Mouse (Mus musculus) urinary bladder, postnatal 14 days (tissue): ENCODE data around the gene Synj2.
A peak's percentile ranks its signal among the peaks of the same experiment; 100 is the strongest.

Experiments
- DNase-seq: peaks from one replicate; pipeline ENCODE4 v3.0.0; 2021; ENCODE audit warnings: low spot score

Synj2 gene

DNA sequence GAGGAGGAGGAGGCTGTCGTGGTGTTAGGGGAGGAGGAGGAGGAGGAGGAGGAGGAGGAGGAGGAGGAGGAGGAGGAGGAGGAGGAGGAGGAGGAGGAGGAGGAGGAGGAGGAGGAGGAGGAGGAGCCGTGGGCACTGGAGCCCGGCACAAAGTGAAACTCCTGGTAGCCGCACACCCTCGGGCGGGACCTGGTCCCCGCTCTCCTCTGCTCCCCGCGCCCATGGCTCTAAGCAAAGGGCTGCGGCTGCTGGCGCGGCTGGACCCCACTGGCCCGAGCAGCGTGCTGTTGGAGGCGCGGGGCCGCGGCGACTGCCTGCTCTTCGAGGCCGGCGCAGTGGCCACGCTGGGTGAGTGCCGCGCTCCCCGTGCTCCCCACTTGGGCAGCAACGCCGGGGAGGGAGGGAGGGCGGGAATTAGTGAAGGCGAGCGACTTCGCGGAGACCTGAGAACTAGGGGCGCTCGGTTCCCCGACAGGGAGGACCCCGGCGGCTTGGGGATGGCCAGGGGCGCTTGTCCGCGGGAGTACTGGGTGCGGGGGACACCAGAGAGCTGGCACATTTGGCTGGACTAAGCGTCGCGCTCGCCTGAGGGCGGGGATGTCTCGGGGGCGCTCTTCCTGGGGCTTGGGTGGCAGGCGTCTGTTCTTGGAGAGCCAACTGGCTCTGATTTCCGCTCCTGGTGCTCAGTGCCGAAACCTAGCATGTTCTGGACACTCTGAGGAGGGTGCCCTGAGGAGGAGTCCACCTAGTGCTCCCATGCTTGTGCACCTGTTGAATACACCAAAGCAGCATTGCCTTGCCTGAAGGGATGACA, at the start of gene Synj2:
Gene Synj2 (plus strand): TSS at position 51 of the 814 bp plus-strand sequence.
- peak; percentile 73 for DNase-seq

DNA sequence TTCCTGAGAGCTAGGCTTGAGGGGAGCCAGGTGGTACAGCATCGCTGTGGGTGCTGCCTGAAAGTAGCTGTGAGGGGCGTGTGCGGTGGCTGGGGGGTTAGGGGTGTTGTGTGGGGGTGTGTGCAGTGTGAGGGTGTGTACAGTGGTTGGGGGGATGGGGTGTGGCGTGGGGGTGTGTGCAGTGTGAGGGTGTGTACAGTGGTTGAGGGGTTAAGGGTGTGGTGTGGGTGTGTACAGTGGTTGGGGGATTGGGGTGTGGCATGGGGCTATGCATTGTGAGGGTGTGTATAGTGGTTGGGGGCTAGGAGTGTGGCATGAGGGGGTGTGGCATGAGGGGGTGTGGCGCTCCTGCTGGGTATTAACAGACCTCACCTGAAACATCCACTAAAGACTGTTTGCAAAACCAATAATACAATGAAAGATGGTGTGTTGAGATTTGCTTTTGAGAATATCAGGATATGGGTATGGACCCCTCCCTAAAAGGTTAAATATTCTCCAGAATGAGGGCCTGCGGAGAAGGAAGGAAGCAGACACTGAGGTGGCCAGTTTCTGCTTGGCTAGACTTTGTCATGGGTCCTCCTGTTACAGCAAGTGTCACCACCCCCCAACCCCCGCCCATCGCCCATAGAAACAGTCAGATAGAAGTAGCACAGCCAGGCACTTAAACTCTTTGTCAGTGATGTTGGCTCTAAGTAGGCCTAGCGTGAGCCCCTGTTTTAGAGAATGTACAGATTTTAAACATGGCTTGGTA, 49.0 kb upstream of the Synj2 start:
- no peak for DNase-seq

- DNase-seq = peak; percentile 65
Observed at GRCm38 (mm10) chr17:5893092-5893491, 48.0 kb upstream of the Synj2 start.

- no peak for DNase-seq
Observed at GRCm38 (mm10) chr17:5893574-5894148, 47.4 kb upstream of the Synj2 start.

- DNase-seq = no peak
Observed at GRCm38 (mm10) chr17:5896066-5896465, 45.0 kb upstream of the Synj2 start.

DNA sequence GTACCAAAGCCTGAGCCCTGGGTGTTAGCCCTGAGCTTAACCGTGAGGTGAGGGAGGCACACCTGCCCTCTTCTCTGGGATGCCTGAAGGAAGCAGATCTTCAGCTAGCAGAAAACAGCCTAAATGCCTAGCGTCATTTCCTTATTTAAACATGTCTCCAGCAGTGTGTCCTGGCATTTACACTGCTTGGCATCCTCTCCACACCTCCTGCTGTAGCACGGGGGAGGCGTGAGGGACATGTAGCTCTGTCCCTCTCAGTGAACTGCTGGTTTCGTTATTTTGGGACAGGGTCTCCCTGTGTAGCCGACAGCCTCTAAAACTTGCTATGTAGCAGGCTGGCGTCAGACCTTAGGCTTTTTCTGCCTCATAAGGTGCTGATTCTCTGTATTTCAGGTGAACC, 44.5 kb upstream of the Synj2 start:
- DNase-seq = no peak

DNA sequence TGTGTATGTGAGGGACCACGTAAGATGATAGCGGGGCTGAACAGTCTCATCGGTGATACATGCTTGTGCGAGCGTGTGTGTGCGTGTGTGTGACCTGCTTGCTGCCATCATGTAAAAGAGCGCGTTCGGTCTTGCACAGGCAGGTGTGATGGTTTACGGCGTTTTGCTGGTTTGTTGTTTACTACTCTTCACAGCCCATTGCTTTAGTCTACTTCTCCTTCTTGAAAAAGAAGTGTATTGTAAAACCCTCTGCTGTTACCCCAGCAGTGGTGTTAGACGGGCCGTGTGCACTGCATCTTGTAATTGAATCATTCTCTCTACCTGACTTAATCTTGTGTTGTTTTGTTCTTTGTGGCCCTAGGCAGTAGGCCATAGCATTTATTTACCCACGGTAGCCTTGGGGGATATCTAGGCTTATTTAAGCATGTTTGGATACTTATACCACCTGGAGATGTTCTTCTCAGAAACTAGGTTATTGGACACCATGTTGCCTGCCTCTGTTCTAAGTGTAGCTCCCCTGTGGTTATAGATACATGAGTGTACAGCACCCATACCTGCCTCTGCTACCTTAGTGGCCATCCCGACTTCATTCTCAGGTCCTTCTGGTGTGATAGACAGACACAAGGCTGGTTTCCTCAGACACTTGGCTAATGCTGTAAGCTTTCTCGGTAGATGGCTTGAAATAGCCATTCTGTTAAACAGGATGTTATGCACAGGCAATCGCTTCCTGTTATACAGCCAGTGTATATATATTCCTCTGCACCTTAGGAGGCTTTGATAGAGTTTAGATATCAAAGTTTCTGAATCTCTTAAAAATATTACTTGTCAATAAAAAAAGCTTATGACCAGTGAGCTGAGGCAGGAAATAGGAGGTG, 43.5 kb upstream of the Synj2 start:
- DNase-seq = no peak

- DNase-seq = no peak
Observed at GRCm38 (mm10) chr17:5899251-5899650, 41.8 kb upstream of the Synj2 start.

- DNase-seq = no peak
Observed at GRCm38 (mm10) chr17:5901381-5901780, 39.7 kb upstream of the Synj2 start.

GRCm38 (mm10) chr17:5903630-5904301, 37.3 kb upstream of the Synj2 start:
- peak; percentile 56 for DNase-seq

DNA sequence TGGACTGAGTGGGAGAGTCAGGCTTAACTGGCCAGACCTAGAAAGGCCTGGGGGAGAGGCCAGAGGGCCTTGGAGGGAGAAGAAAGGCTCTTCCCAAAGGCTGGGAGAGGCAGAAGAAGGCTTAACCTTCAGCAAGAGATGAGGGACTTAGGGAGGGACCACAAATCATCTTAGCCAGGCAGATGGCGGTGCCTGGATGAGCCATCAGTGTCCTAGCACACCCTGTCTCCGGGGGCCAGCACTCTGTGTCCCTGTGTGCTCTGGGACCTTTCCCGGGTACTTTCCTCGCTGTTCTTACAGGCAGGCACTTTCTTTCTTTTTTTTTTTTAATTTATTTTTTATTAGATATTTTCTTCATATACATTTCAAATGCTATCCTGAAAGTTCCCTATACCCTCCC, 31.4 kb upstream of the Synj2 start:
- DNase-seq = no peak

GRCm38 (mm10) chr17:5911591-5911990, 29.5 kb upstream of the Synj2 start:
- DNase-seq = no peak

- DNase-seq = no peak
Observed at GRCm38 (mm10) chr17:5912797-5913196, 28.3 kb upstream of the Synj2 start.

GRCm38 (mm10) chr17:5914217-5914616, 26.9 kb upstream of the Synj2 start:
- peak; percentile 35 for DNase-seq

DNA sequence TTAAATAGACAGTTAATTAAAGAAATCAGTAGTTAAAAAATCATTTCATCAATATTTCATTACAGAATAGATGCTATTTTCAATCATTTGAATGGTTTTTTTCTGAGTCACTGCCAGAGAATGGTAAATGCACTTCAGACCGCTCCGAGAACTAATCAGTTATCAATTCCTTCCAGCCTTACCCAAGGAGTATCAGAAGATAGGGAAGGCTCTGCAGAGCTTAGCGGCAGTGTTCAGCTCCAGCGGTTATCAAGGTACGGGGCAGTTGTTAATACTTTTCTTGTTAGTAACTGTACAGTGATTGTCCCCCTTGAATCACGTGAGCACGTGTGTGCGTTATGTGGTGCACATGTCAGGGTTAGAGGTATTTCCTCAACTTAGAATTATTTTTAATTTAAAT, 19.1 kb upstream of the Synj2 start:
- DNase-seq = no peak

- DNase-seq = no peak
Observed at GRCm38 (mm10) chr17:5923281-5923680, 17.8 kb upstream of the Synj2 start.

DNA sequence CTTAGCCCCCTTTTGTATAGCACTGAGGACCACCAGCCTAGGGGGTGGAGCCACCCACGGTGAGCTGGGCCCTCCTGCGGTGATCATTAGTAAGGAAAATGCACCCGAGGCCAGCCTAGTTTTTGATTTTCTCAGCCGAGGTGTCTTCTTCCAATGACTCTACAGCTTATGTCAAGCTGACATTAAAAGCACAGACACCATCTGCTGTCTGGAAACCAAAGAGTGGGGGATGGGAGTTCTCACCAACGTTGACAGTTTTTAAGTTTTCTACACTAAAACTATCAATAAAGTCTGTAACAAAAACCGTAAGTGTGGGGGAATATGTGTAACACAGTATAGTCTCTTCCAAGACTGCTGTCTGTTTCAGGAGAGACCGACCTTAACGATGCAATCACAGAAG, 16.8 kb upstream of the Synj2 start:
- DNase-seq = no peak

DNA sequence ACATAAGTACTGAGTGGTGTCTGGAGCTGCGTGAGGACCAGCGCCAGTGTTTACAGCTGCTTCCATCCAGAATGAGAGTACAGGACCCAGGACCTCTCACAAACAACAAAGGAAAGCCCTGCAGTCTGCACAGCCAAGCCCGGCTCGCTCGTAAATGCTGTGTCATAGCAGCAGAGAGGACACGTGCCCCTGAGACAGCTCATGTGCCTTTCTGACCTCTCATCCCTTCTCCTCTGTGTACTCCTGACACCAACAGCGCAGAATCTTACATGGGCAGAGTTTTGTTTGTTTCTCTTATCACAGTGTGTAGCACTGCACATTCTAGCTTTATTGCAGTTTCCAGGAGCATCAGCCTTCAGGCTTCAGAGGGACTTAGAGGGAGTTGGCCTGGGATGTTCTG, 14.4 kb upstream of the Synj2 start:
- peak; percentile 32 for DNase-seq

GRCm38 (mm10) chr17:5929031-5929430, 12.0 kb upstream of the Synj2 start:
- no peak for DNase-seq

- no peak for DNase-seq
Observed at GRCm38 (mm10) chr17:5932161-5932560, 8.9 kb upstream of the Synj2 start.

GRCm38 (mm10) chr17:5934554-5935324, 6.3 kb upstream of the Synj2 start:
- peak; percentile 90 for DNase-seq
